Mouse (Mus musculus): ENCODE measurements around the gene B3gnt3. TPM values are rescaled to one million over a fixed set of nuclear protein-coding genes. Genes with fewer than 3 reads are reported as not detected.

The B3gnt3 gene
- total RNA-seq, 1 experiment from 2014 or later = 1.3 TPM

- ATAC-seq (replicated peaks in 1 of 2; ENCODE audit: insufficient read depth in 1 of 2, low FRiP score in 2 of 2, low TSS enrichment in 1 of 2, low read depth in 1 of 2, poor library complexity in 2 of 2, severe bottlenecking in 2 of 2) = no peak
Measured at GRCm38 (mm10) chr8:71686143-71686734, 15.3 kb downstream of the B3gnt3 start.

- no peak for ATAC-seq (replicated peaks in 1 of 2; ENCODE audit: insufficient read depth in 1 of 2, low FRiP score in 2 of 2, low TSS enrichment in 1 of 2, low read depth in 1 of 2, poor library complexity in 2 of 2, severe bottlenecking in 2 of 2)
Measured at GRCm38 (mm10) chr8:71685573-71685972, 16.0 kb downstream of the B3gnt3 start.

- no peak for ATAC-seq (replicated peaks in 1 of 2; ENCODE audit: insufficient read depth in 1 of 2, low FRiP score in 2 of 2, low TSS enrichment in 1 of 2, low read depth in 1 of 2, poor library complexity in 2 of 2, severe bottlenecking in 2 of 2)
Measured at GRCm38 (mm10) chr8:71684701-71685100, 16.9 kb downstream of the B3gnt3 start.

- ATAC-seq (replicated peaks in 1 of 2; ENCODE audit: insufficient read depth in 1 of 2, low FRiP score in 2 of 2, low TSS enrichment in 1 of 2, low read depth in 1 of 2, poor library complexity in 2 of 2, severe bottlenecking in 2 of 2) = no peak
Measured at GRCm38 (mm10) chr8:71682832-71683231, 18.8 kb downstream of the B3gnt3 start.

- ATAC-seq (replicated peaks in 1 of 2; ENCODE audit: insufficient read depth in 1 of 2, low FRiP score in 2 of 2, low TSS enrichment in 1 of 2, low read depth in 1 of 2, poor library complexity in 2 of 2, severe bottlenecking in 2 of 2) = no peak
Measured at GRCm38 (mm10) chr8:71681369-71681915, 20.1 kb downstream of the B3gnt3 start.

GRCm38 (mm10) chr8:71680471-71680870 lies 21.1 kb downstream of the B3gnt3 start:
- ATAC-seq (replicated peaks in 1 of 2; ENCODE audit: insufficient read depth in 1 of 2, low FRiP score in 2 of 2, low TSS enrichment in 1 of 2, low read depth in 1 of 2, poor library complexity in 2 of 2, severe bottlenecking in 2 of 2) = no peak

GRCm38 (mm10) chr8:71679550-71680168 lies 21.9 kb downstream of the B3gnt3 start:
- no peak for ATAC-seq (replicated peaks in 1 of 2; ENCODE audit: insufficient read depth in 1 of 2, low FRiP score in 2 of 2, low TSS enrichment in 1 of 2, low read depth in 1 of 2, poor library complexity in 2 of 2, severe bottlenecking in 2 of 2)

GRCm38 (mm10) chr8:71679116-71679515 lies 22.5 kb downstream of the B3gnt3 start:
- no peak for ATAC-seq (replicated peaks in 1 of 2; ENCODE audit: insufficient read depth in 1 of 2, low FRiP score in 2 of 2, low TSS enrichment in 1 of 2, low read depth in 1 of 2, poor library complexity in 2 of 2, severe bottlenecking in 2 of 2)

GRCm38 (mm10) chr8:71678216-71678615 lies 23.4 kb downstream of the B3gnt3 start:
- no peak for ATAC-seq (replicated peaks in 1 of 2; ENCODE audit: insufficient read depth in 1 of 2, low FRiP score in 2 of 2, low TSS enrichment in 1 of 2, low read depth in 1 of 2, poor library complexity in 2 of 2, severe bottlenecking in 2 of 2)

GRCm38 (mm10) chr8:71677555-71677954 lies 24.0 kb downstream of the B3gnt3 start:
- ATAC-seq (replicated peaks in 1 of 2; ENCODE audit: insufficient read depth in 1 of 2, low FRiP score in 2 of 2, low TSS enrichment in 1 of 2, low read depth in 1 of 2, poor library complexity in 2 of 2, severe bottlenecking in 2 of 2) = no peak

GRCm38 (mm10) chr8:71676803-71677202 lies 24.8 kb downstream of the B3gnt3 start:
- no peak for ATAC-seq (replicated peaks in 1 of 2; ENCODE audit: insufficient read depth in 1 of 2, low FRiP score in 2 of 2, low TSS enrichment in 1 of 2, low read depth in 1 of 2, poor library complexity in 2 of 2, severe bottlenecking in 2 of 2)

GRCm38 (mm10) chr8:71676020-71676741 lies 25.4 kb downstream of the B3gnt3 start, which contains the start of gene Jak3:
Jak3 (plus strand) TSS chr8:71676296.
- ATAC-seq (replicated peaks in 1 of 2; ENCODE audit: insufficient read depth in 1 of 2, low FRiP score in 2 of 2, low TSS enrichment in 1 of 2, low read depth in 1 of 2, poor library complexity in 2 of 2, severe bottlenecking in 2 of 2) = peak; percentile 52 to 54

GRCm38 (mm10) chr8:71675456-71676019 lies 26.1 kb downstream of the B3gnt3 start:
- no peak for ATAC-seq (replicated peaks in 1 of 2; ENCODE audit: insufficient read depth in 1 of 2, low FRiP score in 2 of 2, low TSS enrichment in 1 of 2, low read depth in 1 of 2, poor library complexity in 2 of 2, severe bottlenecking in 2 of 2)

GRCm38 (mm10) chr8:71674071-71674470 lies 27.5 kb downstream of the B3gnt3 start:
- ATAC-seq (replicated peaks in 1 of 2; ENCODE audit: insufficient read depth in 1 of 2, low FRiP score in 2 of 2, low TSS enrichment in 1 of 2, low read depth in 1 of 2, poor library complexity in 2 of 2, severe bottlenecking in 2 of 2) = no peak

GRCm38 (mm10) chr8:71672168-71672735 lies 29.3 kb downstream of the B3gnt3 start:
- no peak for ATAC-seq (replicated peaks in 1 of 2; ENCODE audit: insufficient read depth in 1 of 2, low FRiP score in 2 of 2, low TSS enrichment in 1 of 2, low read depth in 1 of 2, poor library complexity in 2 of 2, severe bottlenecking in 2 of 2)

- peak; percentile 47 to 54 for ATAC-seq (replicated peaks in 1 of 2; ENCODE audit: insufficient read depth in 1 of 2, low FRiP score in 2 of 2, low TSS enrichment in 1 of 2, low read depth in 1 of 2, poor library complexity in 2 of 2, severe bottlenecking in 2 of 2)
Measured at GRCm38 (mm10) chr8:71671549-71671965, 30.0 kb downstream of the B3gnt3 start, which contains the start of gene Unc13a. Unc13a (minus strand) TSS chr8:71671757.
